Mouse (Mus musculus) brain, embryonic 14.5 days (tissue): ENCODE measurements around the gene Cacnb1. TPM values are rescaled to one million over a fixed set of nuclear protein-coding genes. Genes with fewer than 3 reads are reported as not detected.
A peak's percentile ranks its signal among the peaks of the same experiment; 100 is the strongest.

ENCODE experiments used
- DNase-seq: peaks from one replicate; pipeline ENCODE4 v3.0.0-alpha.2; 2011; ENCODE audit warnings: low read depth
- CTCF ChIP-seq: fragments of 200-500 bp; IDR thresholded peaks from 2 replicates; pipeline ENCODE4 v1.5.1; 2012; ENCODE audit warnings: inconsistent platforms, mild to moderate bottlenecking, moderate library complexity, borderline replicate concordance; ENCODE audit not compliant: insufficient read depth, insufficient read length; ENCODE audit errors: extremely low read depth
- POLR2A ChIP-seq: fragments of 200-500 bp; IDR thresholded peaks from 2 replicates; pipeline ENCODE4 v1.6.1; 2012; ENCODE audit warnings: mild to moderate bottlenecking, inconsistent platforms, borderline replicate concordance; ENCODE audit not compliant: poor library complexity, insufficient read depth, insufficient read length, severe bottlenecking; ENCODE audit errors: extremely low read depth
- polyA plus RNA-seq: library from polyadenylated mRNA; depleted of rRNA; stranded (reverse); fragments of >200 nt; gene quantifications from 2 replicates; pipeline ENCODE4 v1.2.3, GENCODE M21; 2012; rRNA removed

Cacnb1 gene
- polyA plus RNA-seq, 1 experiment, result 90.1 TPM

GRCm38 (mm10) chr11:97955146-97955902 lies 67.5 kb downstream of the Cacnb1 start:
- no peak for DNase-seq
- TF ChIP-seq CTCF, result no peak

- no peak for TF ChIP-seq CTCF
- TF ChIP-seq POLR2A, result no peak
- peak; percentile 43 for DNase-seq
These were observed 68.2 kb downstream of the Cacnb1 start for GRCm38 (mm10) chr11:97954469-97955141.

GRCm38 (mm10) chr11:97953939-97954275 lies 68.9 kb downstream of the Cacnb1 start:
- TF ChIP-seq POLR2A, result no peak
- no peak for TF ChIP-seq CTCF
- DNase-seq, result no peak

DNA sequence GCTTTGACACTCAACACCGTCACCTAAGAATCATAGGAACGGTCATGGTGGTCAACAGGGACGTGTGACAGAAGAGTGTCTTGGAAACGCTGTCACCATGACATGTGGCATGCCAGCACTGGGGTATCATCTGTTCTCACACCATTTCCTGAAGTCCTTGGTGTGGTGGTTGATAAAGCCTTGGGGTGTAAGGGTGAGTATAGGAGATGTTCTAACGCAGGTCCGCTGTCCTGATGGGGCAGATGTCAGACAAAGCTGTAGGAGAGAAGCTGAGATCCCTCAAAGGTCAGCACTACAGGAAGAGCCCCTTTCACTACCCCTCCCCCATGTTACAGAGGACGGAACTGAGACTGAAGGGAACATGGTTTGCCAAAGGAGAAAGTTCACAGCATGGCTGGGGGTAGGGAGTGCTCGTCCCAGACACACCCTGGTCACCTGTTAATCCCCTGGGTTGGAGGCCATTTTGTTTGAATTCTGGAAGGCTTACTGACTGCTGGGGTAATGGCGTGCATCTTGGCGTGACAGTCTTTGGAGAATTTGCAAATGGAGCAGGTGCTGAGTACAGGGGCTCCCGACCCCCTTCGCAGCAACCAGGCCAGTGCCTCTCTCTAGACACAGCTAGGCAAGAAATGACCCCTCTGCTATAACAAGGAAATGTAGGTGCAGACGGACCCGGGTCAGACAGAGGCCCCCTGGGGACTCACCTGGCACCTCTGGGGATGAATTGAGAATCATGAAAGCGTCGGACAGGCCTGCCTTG lies 69.5 kb downstream of the Cacnb1 start:
- no peak for DNase-seq
- TF ChIP-seq POLR2A (no peak), CTCF (no peak)

DNA sequence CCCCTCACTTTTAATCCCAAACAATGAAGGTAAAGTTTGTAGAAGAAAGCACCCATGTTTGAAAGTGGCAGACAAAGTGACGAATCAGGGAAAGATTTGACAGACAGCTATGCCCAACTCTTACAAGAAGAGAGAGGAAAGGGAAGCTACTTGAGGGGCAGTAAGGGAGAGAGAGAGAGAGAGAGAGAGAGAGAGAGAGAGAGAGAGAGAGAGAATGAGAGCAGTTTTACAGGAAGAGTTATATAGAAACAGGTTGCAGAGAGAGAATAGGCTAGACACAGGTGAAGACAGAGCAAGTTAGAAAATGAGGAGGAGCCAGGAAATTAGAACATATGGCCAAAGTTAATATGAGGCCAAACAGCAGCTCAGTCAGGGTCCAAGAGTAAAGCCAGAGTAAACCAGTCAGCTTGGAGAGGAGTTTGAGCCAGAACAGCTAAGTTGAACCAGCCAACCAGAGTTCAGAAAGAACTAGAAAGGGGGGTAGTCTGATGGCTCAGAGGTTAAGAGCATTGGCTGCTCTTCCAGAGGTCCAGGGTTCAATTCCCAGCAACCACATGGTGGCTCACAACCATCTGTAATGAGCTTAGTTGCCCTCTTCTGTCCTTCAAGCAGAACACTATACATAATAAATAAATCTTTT lies 70.3 kb downstream of the Cacnb1 start:
- no peak for DNase-seq
- TF ChIP-seq CTCF, result no peak
- TF ChIP-seq POLR2A, result no peak

Other genes starting within 250 kb of the Cacnb1 start
- 0.46 and 0.69 TPM in 2 replicates for gene 1700001P01Rik, start 247.1 kb downstream of the Cacnb1 start, polyA plus RNA-seq
- 396 and 444 TPM in 2 replicates for gene Rpl23, start 240.6 kb downstream of the Cacnb1 start, polyA plus RNA-seq
- gene Lasp1, start 224.0 kb downstream of the Cacnb1 start, polyA plus RNA-seq, result 91.7 and 139 TPM in 2 replicates
- gene B230217C12Rik, start 182.3 kb downstream of the Cacnb1 start, polyA plus RNA-seq, result 26.7 and 27.3 TPM in 2 replicates
- gene Fbxo47, start 138.9 kb downstream of the Cacnb1 start, polyA plus RNA-seq, result 0.88 and 0.90 TPM in 2 replicates
- gene Plxdc1, start 36.6 kb downstream of the Cacnb1 start, polyA plus RNA-seq, result 0.67 and 0.90 TPM in 2 replicates
- gene Arl5c, start 26.9 kb downstream of the Cacnb1 start, polyA plus RNA-seq, result 0.89 and 1.1 TPM in 2 replicates
- gene Rpl19, start 3.7 kb upstream of the Cacnb1 start, polyA plus RNA-seq, result 1,103 and 1,209 TPM in 2 replicates
- gene Stac2, start 30.4 kb upstream of the Cacnb1 start, polyA plus RNA-seq, result 1.8 and 5.5 TPM in 2 replicates
- 28.3 and 30.2 TPM in 2 replicates for gene Fbxl20, start 127.4 kb upstream of the Cacnb1 start, polyA plus RNA-seq
- gene Med1, start 170.3 kb upstream of the Cacnb1 start, polyA plus RNA-seq, result 30.4 and 33.2 TPM in 2 replicates
- gene Cdk12, start 180.0 kb upstream of the Cacnb1 start, polyA plus RNA-seq, result 21.7 and 26.2 TPM in 2 replicates